Mouse (Mus musculus): ENCODE data around the gene Gna11.

DNA sequence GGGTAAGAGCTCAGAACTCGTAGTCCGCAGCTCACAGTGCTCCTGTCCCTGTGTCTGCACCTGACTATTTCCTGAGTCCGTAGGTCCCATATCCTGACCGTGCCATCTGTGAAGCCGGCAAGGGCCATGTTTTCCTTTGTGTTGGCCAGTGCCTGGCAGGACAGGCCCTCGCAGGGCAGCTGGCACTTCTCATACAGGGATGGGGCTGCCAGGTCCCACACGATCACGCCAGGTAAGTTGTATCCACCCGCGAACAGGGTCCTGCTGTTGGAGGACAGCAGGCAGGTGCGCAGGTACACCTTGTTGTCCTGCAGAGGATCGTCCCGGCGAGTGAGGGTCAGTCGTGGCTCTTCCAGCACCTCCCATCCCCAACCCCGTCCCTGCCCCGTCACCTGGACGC, 48.9 kb upstream of the Gna11 start:
- TF ChIP-seq CTCF (IDR thresholded peaks at IDR 0.05) (no peak), POLR2A (IDR thresholded peaks at IDR 0.05; ENCODE audit: insufficient read depth, low read depth, low read length) (no peak)

Data from heart, adult 2 months (tissue).